Mouse (Mus musculus) CH12.LX (cell line): Measurements from ENCODE around the gene Ptprr. TPM values are rescaled to one million over a fixed set of nuclear protein-coding genes. Genes with fewer than 3 reads are reported as not detected.

ENCODE experiments used
- DNase-seq: peaks from one replicate; pipeline ENCODE4 v3.0.0-alpha.2; 2013; ENCODE audit errors: extremely low read depth
- H3K27ac ChIP-seq: 2 replicates; pipeline ENCODE4 v1.5.1; 2012; ENCODE audit warnings: low read depth, mild to moderate bottlenecking, control low read depth, moderate library complexity; ENCODE audit not compliant: insufficient read depth
- H3K27me3 ChIP-seq: replicated peaks from 2 replicates; pipeline ENCODE3; 2012; ENCODE audit warnings: inconsistent platforms
- H3K36me3 ChIP-seq, 2 experiments: replicated peaks in 1 of 2; 2 replicates each; pipeline versions ENCODE3 to v1.6.1; 2012; ENCODE audit warnings: inconsistent platforms in 1 of 2, low read length in 1 of 2, mild to moderate bottlenecking in 1 of 2, mixed read lengths in 1 of 2, moderate library complexity in 1 of 2; ENCODE audit not compliant: control insufficient read depth in 1 of 2, insufficient read depth in 1 of 2
- H3K4me1 ChIP-seq, 2 experiments: 2 replicates each; pipeline ENCODE4 v1.6.1; 2012; ENCODE audit warnings: inconsistent platforms in 1 of 2, moderate library complexity in 1 of 2; ENCODE audit not compliant: insufficient read depth in 2 of 2, control insufficient read depth in 1 of 2
- H3K4me2 ChIP-seq: 2 replicates; pipeline ENCODE4 v1.6.1; 2012; ENCODE audit warnings: low read depth, mild to moderate bottlenecking, control low read depth; ENCODE audit not compliant: poor library complexity, insufficient read depth, severe bottlenecking
- H3K4me3 ChIP-seq, 3 experiments: fragments of 150-350 bp in 1 of 3; sonication (generic) in 1 of 3; replicated peaks in 1 of 3; 2 replicates each; pipeline versions ENCODE3 to v1.5.1; 2011 to 2012; ENCODE audit warnings: low read depth in 2 of 3, low read length in 2 of 3, mild to moderate bottlenecking in 2 of 3, moderate library complexity in 2 of 3, control low read depth in 1 of 3, improper control_type of control experiment in 1 of 3, inconsistent platforms in 1 of 3, mixed read lengths in 1 of 3; ENCODE audit not compliant: poor library complexity in 1 of 3
- H3K79me2 ChIP-seq: replicated peaks from 2 replicates; pipeline ENCODE4 v1.6.1; 2012; ENCODE audit warnings: mild to moderate bottlenecking, moderate library complexity; ENCODE audit not compliant: control insufficient read depth, poor library complexity, insufficient read depth, severe bottlenecking; ENCODE audit errors: extremely low read depth
- H3K9ac ChIP-seq: 2 replicates; pipeline ENCODE4 v1.6.1; 2012; ENCODE audit warnings: low read depth, mild to moderate bottlenecking, control low read depth, moderate library complexity; ENCODE audit not compliant: insufficient read depth
- H3K9me3 ChIP-seq: replicated peaks from 2 replicates; pipeline ENCODE3; 2012; ENCODE audit warnings: low read length, inconsistent platforms, mixed read lengths
- CHD1 ChIP-seq: IDR thresholded peaks from 2 replicates; pipeline ENCODE4 v1.6.1; 2012; ENCODE audit warnings: low read depth, low read length, improper control_type of control experiment, inconsistent platforms
- CHD2 ChIP-seq: IDR thresholded peaks from 2 replicates; pipeline ENCODE4 v1.6.1; 2011; ENCODE audit warnings: low read length, improper control_type of control experiment
- EP300 ChIP-seq: IDR thresholded peaks from 2 replicates; pipeline ENCODE4 v1.6.1; 2011; ENCODE audit warnings: low read length, improper control_type of control experiment
- ETS1 ChIP-seq: conservative IDR thresholded peaks from 2 replicates; pipeline ENCODE4 v1.6.1; 2012; ENCODE audit warnings: low read depth, mild to moderate bottlenecking, inconsistent platforms, low read length, improper control_type of control experiment, moderate library complexity
- HCFC1 ChIP-seq: IDR thresholded peaks from 2 replicates; pipeline ENCODE4 v1.6.1; 2012; ENCODE audit warnings: low read depth, mild to moderate bottlenecking, inconsistent platforms, low read length, improper control_type of control experiment
- JUN ChIP-seq: IDR thresholded peaks from 2 replicates; pipeline ENCODE4 v1.6.1; 2011; ENCODE audit warnings: low read depth, mild to moderate bottlenecking, low read length, improper control_type of control experiment, moderate library complexity; ENCODE audit not compliant: insufficient read depth
- JUND ChIP-seq: conservative IDR thresholded peaks from 2 replicates; pipeline ENCODE4 v1.6.1; 2011; ENCODE audit warnings: low read depth, low read length, improper control_type of control experiment
- MAZ ChIP-seq: IDR thresholded peaks from 2 replicates; pipeline ENCODE4 v1.6.1; 2012; ENCODE audit warnings: low read depth, mild to moderate bottlenecking, inconsistent platforms, low read length, improper control_type of control experiment, moderate library complexity
- MEF2A ChIP-seq: IDR thresholded peaks from 2 replicates; pipeline ENCODE4 v1.6.1; 2014; ENCODE audit warnings: low read depth, mild to moderate bottlenecking, inconsistent platforms, low read length, improper control_type of control experiment, borderline replicate concordance
- MXI1 ChIP-seq: IDR thresholded peaks from 2 replicates; pipeline ENCODE4 v1.6.1; 2011; ENCODE audit warnings: mild to moderate bottlenecking, low read depth, low read length, improper control_type of control experiment
- MYC ChIP-seq: IDR thresholded peaks from 2 replicates; pipeline ENCODE4 v1.6.1; 2011; ENCODE audit warnings: low read depth, mild to moderate bottlenecking, improper control_type of control experiment, low read length
- NELFE ChIP-seq: IDR thresholded peaks from 2 replicates; pipeline ENCODE4 v1.6.1; 2011; ENCODE audit warnings: low read depth, low read length, improper control_type of control experiment
- NRF1 ChIP-seq: IDR thresholded peaks from 2 replicates; pipeline ENCODE4 v1.6.1; 2014; ENCODE audit warnings: low read depth, mild to moderate bottlenecking, inconsistent platforms, low read length, improper control_type of control experiment, moderate library complexity
- PAX5 ChIP-seq: IDR thresholded peaks from 2 replicates; pipeline ENCODE4 v1.6.1; 2012; ENCODE audit warnings: low read length, inconsistent platforms, mixed read lengths
- POLR2A ChIP-seq: IDR thresholded peaks from 2 replicates; pipeline ENCODE4 v1.6.1; 2011; ENCODE audit warnings: low read depth, mild to moderate bottlenecking, improper control_type of control experiment, low read length
- RCOR1 ChIP-seq: conservative IDR thresholded peaks from 2 replicates; pipeline ENCODE4 v1.6.1; 2012; ENCODE audit warnings: low read depth, mild to moderate bottlenecking, inconsistent platforms, low read length, improper control_type of control experiment
- USF1 ChIP-seq: IDR thresholded peaks from 2 replicates; pipeline ENCODE4 v1.6.1; 2014; ENCODE audit warnings: low read depth, mild to moderate bottlenecking, inconsistent platforms, low read length, improper control_type of control experiment
- ZKSCAN1 ChIP-seq: IDR thresholded peaks from 2 replicates; pipeline ENCODE4 v1.6.1; 2012; ENCODE audit warnings: low read depth, inconsistent platforms, low read length, improper control_type of control experiment, borderline replicate concordance
- ZNF384 ChIP-seq: IDR thresholded peaks from 2 replicates; pipeline ENCODE4 v1.6.1; 2012; ENCODE audit warnings: low read depth, low read length, improper control_type of control experiment, inconsistent platforms
- dilution Hi-C: fragments of 300-500 bp; cut with MboI; formaldehyde crosslinking; loops from 2 replicates; pipeline ENCODE4 v1.14.3; 2020; ENCODE audit warnings: low sequenced_read_pairs; ENCODE audit not compliant: extremely low pct_unique_long_range_greater_than_20kb, extremely low pct_ligation_motif_present
- in situ Hi-C: fragments of 300-500 bp; cut with MboI; formaldehyde crosslinking; loops from 3 replicates; pipeline ENCODE4 v1.14.3; 2019; ENCODE audit warnings: low sequenced_read_pairs, low pct_ligation_motif_present, low pct_unique_long_range_greater_than_20kb, mixed read lengths
- polyA plus RNA-seq: library from polyadenylated mRNA; unstranded; fragments of >175 nt; gene quantifications from 2 replicates; pipeline ENCODE4 v1.2.1, GENCODE M21; 2012; ENCODE audit warnings: low read depth; ENCODE audit not compliant: insufficient read length
- total RNA-seq, 2 experiments: library from RNA; depleted of rRNA; stranded (reverse); fragments of 300-350 nt in 1 of 2; fragments of >200 nt in 1 of 2; gene quantifications; 2 replicates each; pipeline ENCODE4 v1.2.3; 2012 to 2014

The Ptprr gene
- total and polyA plus RNA-seq, 3 experiments = 0.51 to 1.9 (median 0.81) TPM

- H3K79me2 ChIP-seq = no peaks in the 10 kb centered on the region
- no peaks in the 10 kb centered on the region for H3K36me3 ChIP-seq
- dilution Hi-C loops = no loop called here
- no peak for DNase-seq
- H3K9me3 ChIP-seq = peaks cover 3% of the 10 kb centered on the region
- no peaks in the 10 kb centered on the region for H3K4me1 ChIP-seq
- H3K4me3 ChIP-seq = no peak overlapping the region
- in situ Hi-C loops = no loop called here
- TF ChIP-seq MXI1 = no peak
- no peak overlapping the region for H3K4me2 ChIP-seq
- H3K9ac ChIP-seq = no peak overlapping the region
- no peak overlapping the region for H3K27ac ChIP-seq
- H3K27me3 ChIP-seq = no peaks in the 10 kb centered on the region
Observed at GRCm38 (mm10) chr10:116245632-116246031, 227.6 kb downstream of the Ptprr start.

DNA sequence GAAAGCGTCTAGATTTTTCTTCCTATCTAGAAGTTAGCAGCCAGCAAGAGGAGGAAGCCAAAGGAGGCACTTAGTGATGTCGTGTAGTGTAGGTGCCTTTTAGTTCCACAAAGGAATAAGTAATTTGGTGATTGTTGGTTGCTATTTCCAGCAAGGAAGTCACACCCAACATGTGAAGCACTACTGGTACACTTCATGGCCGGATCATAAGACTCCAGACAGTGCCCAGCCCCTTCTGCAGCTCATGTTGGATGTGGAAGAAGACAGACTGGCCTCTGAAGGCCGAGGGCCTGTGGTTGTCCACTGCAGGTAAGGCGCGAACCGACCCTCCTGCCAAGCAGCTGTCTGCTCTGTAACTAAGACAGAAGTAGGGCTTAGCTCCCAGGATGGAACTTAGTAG lies 234.7 kb downstream of the Ptprr start:
- no peak for TF ChIP-seq ZNF384
- TF ChIP-seq, all 38 proteins: peak for 0
- dilution Hi-C loops = no loop called here
- H3K4me3 ChIP-seq = no peak overlapping the region

GRCm38 (mm10) chr10:116253972-116254371 lies 236.0 kb downstream of the Ptprr start:
- Histone ChIP-seq H3K27ac (no peak overlapping the region), H3K9me3 (no peaks in the 10 kb centered on the region), H3K9ac (no peak overlapping the region), H3K27me3 (no peaks in the 10 kb centered on the region), H3K79me2 (no peaks in the 10 kb centered on the region), H3K4me3 (no peak overlapping the region), H3K4me1 (peaks cover 0 to 17% of the 10 kb centered on the region in 2 experiments; a peak in 3 of 4 replicates), H3K36me3 (no peaks in the 10 kb centered on the region), H3K4me2 (no peak overlapping the region)
- no peak for DNase-seq
- dilution Hi-C loops = no loop called here
- in situ Hi-C loops = no loop called here
- TF ChIP-seq RCOR1 = no peak

More for the DNA sequence above, 234.7 kb downstream of the Ptprr start:
- in situ Hi-C loops = no loop called here
- Histone ChIP-seq H3K27me3 (no peaks in the 10 kb centered on the region), H3K4me1 (peaks cover 0 to 17% of the 10 kb centered on the region in 2 experiments; a peak in 3 of 4 replicates), H3K79me2 (no peaks in the 10 kb centered on the region), H3K9ac (no peak overlapping the region), H3K4me2 (no peak overlapping the region), H3K27ac (no peak overlapping the region), H3K36me3 (no peaks in the 10 kb centered on the region), H3K9me3 (no peaks in the 10 kb centered on the region)
- no peak for DNase-seq

DNA sequence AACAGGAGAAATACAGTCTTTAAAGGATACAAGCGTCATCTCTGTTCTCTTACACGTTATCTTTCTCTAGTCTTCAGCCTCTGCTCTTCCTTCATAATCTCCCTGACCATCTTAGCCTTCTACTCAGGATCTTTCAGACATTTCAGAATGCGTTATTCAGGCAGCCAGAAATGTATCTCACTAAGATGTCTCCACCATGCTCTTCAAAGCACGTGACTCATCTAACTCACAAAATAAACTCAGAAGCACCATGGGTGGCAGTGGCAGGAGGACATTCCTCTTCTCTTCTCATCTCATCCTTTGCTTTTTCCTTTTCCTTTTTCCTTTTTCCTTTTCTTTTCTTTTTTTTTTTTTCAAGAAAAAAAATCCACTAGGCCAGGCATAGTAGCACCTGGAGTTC lies 241.3 kb downstream of the Ptprr start:
- no peak overlapping the region for H3K27ac ChIP-seq
- no peak for DNase-seq
- no peaks in the 10 kb centered on the region for H3K79me2 ChIP-seq
- no peak overlapping the region for H3K4me3 ChIP-seq
- H3K4me2 ChIP-seq = no peak overlapping the region
- no peaks in the 10 kb centered on the region for H3K9me3 ChIP-seq
- TF ChIP-seq NRF1 = no peak
- TF ChIP-seq JUN = no peak
- TF ChIP-seq HCFC1 = no peak
- no peak for TF ChIP-seq PAX5
- no peak for TF ChIP-seq NELFE
- TF ChIP-seq CHD2 = no peak
- no peak for TF ChIP-seq RCOR1
- TF ChIP-seq MEF2A = no peak
- TF ChIP-seq ZKSCAN1 = no peak
- TF ChIP-seq POLR2A = no peak
- no peak for TF ChIP-seq ZNF384
- TF ChIP-seq MAZ = no peak
- no peak for TF ChIP-seq MYC
- no peak for TF ChIP-seq JUND
- no peak for TF ChIP-seq ETS1
- TF ChIP-seq CHD1 = no peak
- no peak for TF ChIP-seq USF1
- TF ChIP-seq EP300 = no peak
- TF ChIP-seq, all 38 proteins: peak for 0
- Histone ChIP-seq H3K4me1 (no peaks in the 10 kb centered on the region), H3K9ac (no peak overlapping the region), H3K27me3 (no peaks in the 10 kb centered on the region), H3K36me3 (no peaks in the 10 kb centered on the region)
- dilution Hi-C loops (no loop called here), in situ Hi-C loops (no loop called here)
